Mouse (Mus musculus): ENCODE measurements around the gene Zfp763.

DNA sequence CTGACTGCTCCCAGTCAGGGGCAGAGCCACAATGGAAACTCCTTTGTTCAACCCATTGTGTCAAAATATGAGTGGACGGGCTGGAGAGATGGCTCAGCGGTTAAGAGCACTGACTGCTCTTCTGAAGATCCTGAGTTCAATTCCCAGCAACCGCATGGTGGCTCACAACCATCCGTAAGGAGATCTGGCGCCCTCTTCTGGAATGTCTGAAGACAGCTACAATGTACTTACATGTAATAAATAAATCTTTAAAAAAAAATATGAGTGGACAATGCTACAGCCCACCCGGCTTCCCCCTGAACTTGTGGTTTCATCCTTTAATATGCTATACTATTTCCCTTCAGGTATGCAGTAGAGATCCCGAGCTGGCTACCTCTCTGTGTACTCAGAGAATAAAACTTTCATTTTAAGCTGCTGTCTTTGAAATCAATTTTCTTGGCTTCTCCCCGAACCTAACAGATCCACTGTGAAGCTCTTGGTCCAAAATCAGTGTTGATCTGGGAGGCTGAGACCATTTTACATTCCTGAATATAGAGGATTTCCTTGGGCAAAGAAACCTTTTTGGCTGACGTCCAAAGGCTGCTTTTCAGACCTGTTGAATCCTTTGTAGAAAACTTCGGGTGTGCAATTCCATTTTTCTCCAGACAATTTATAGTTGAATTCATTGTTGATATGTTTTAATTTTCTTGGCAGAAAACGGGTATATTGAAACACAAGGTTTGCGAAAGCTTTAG lies 41.1 kb downstream of the Zfp763 start:
- TF ChIP-seq CTCF (IDR thresholded peaks at IDR 0.05; ENCODE audit: insufficient read depth, low read depth, low read length) (no peak), POLR2A (IDR thresholded peaks at IDR 0.05; ENCODE audit: insufficient read depth, low read depth, low read length) (no peak)
